In genomic region chr12:113148381-113149035, GRCm38 (mm10) we compare ENCODE assay signal across 9 mouse cellular contexts. TPM values are rescaled to one million over a fixed set of nuclear protein-coding genes. Genes with fewer than 3 reads are reported as not detected.
DNase-seq lines count a peak whose midpoint lies in the region; ATAC-seq and TF ChIP-seq lines count a peak whose summit lies in the region.
"Had no signal": no experiment of that assay in that cellular context is flagged by ENCODE, and none has a peak within 500 bp of the region (broad histone marks: within the 10 kb centered on the region; RNA-seq: fewer than 3 reads in every experiment).

No protein-coding gene starts in this region.

- peak; percentile 47 for DNase-seq in kidney, postnatal 14 days
- no peak for DNase-seq in kidney, adult 11 months
- peak; percentile 83 for DNase-seq in ZHBTc4 (ENCODE audit: low read depth, low spot score)
- no peak for DNase-seq in thymus, adult 18-20 months

- peaks cover 15% of the 10 kb centered on the region for H3K79me2 ChIP-seq in myocyte (ENCODE audit: control insufficient read depth, insufficient read depth)

- peak; percentile 45 for TF ChIP-seq POLR2A in myocyte (IDR thresholded peaks at IDR 0.05; ENCODE audit: insufficient read length, low read depth)

- H3K4me1 ChIP-seq in intestine, postnatal 0 days (replicated peaks; ENCODE audit: control insufficient read depth, insufficient read depth, low read length) = peaks cover 20% of the 10 kb centered on the region
- H3K4me1 ChIP-seq in forebrain, embryonic 12.5 days = peaks cover 32% of the 10 kb centered on the region

- H3K27me3 ChIP-seq in intestine, postnatal 0 days (replicated peaks; ENCODE audit: control insufficient read depth, insufficient read depth, low read length) = peaks cover 9% of the 10 kb centered on the region
- no peaks in the 10 kb centered on the region for H3K27me3 ChIP-seq in myocyte (ENCODE audit: control insufficient read depth, insufficient read depth, insufficient read length)
- peaks cover 64% of the 10 kb centered on the region for H3K27me3 ChIP-seq in forebrain, embryonic 12.5 days

- no peak overlapping the region for H3K9ac ChIP-seq in intestine, postnatal 0 days (ENCODE audit: low read depth, low read length)
- no peak overlapping the region for H3K9ac ChIP-seq in forebrain, embryonic 12.5 days
- H3K9ac ChIP-seq: limb, embryonic 12.5 days had no signal

- H3K4me3 ChIP-seq in intestine, postnatal 0 days (ENCODE audit: low read depth, low read length) = no peak overlapping the region
- no peak overlapping the region for H3K4me3 ChIP-seq in myocyte
- H3K4me3 ChIP-seq in forebrain, embryonic 12.5 days (replicated peaks) = no peak overlapping the region
- H3K4me3 ChIP-seq: limb, embryonic 12.5 days had no signal

- H3K4me2 ChIP-seq in intestine, postnatal 0 days (replicated peaks; ENCODE audit: low read depth) = no peak overlapping the region; the same call in 1 of the 2 replicates
- peak overlapping the region; percentile 81 for H3K4me2 ChIP-seq in myocyte (ENCODE audit: low read depth)
- no peak overlapping the region for H3K4me2 ChIP-seq in forebrain, embryonic 12.5 days
- H3K4me2 ChIP-seq: limb, embryonic 12.5 days had no signal

- H3K27ac ChIP-seq in intestine, postnatal 0 days (ENCODE audit: low read depth, low read length) = 0 out of 2 replicates have a peak overlapping the region, but pooled peaks have one; percentile 50
- no peak overlapping the region for H3K27ac ChIP-seq in forebrain, embryonic 12.5 days
- H3K27ac ChIP-seq: limb, embryonic 12.5 days had no signal

- H3K9me3 ChIP-seq in intestine, postnatal 0 days (ENCODE audit: control insufficient read depth) = no peaks in the 10 kb centered on the region
- H3K9me3 ChIP-seq in forebrain, embryonic 12.5 days = no peaks in the 10 kb centered on the region
- H3K9me3 ChIP-seq: limb, embryonic 12.5 days had no signal

- peak; percentile 31 for ATAC-seq in intestine, postnatal 0 days
- ATAC-seq in forebrain, embryonic 12.5 days (ENCODE audit: low FRiP score) = no peak
- ATAC-seq in cerebellum, adult (ENCODE audit: insufficient number of reproducible peaks, low FRiP score, low TSS enrichment) = no peak

- peak; percentile 76 for TF ChIP-seq CTCF in intestine, postnatal 0 days (IDR thresholded peaks at IDR 0.05; ENCODE audit: low read depth)

- WGBS in intestine, postnatal 0 days = 36% methylated on average over 16 of the region's 16 CpGs
- 38% methylated on average over 15 of the region's 16 CpGs for WGBS in forebrain, embryonic 12.5 days

- peaks cover 7% of the 10 kb centered on the region; the same call in 1 of the 2 replicates for H3K36me3 ChIP-seq in intestine, postnatal 0 days (ENCODE audit: control insufficient read depth, insufficient read depth)
- H3K36me3 ChIP-seq in myocyte (ENCODE audit: control insufficient read depth, insufficient read depth) = peaks cover 21% of the 10 kb centered on the region
- H3K36me3 ChIP-seq in forebrain, embryonic 12.5 days (replicated peaks) = peaks cover 25% of the 10 kb centered on the region
- H3K36me3 ChIP-seq: limb, embryonic 12.5 days had no signal

- H3ac ChIP-seq in myocyte (ENCODE audit: control insufficient read depth, insufficient read length) = no peak overlapping the region

TF ChIP-seq in myocyte, 11 proteins besides CTCF, POLR2A, EP300 and RAD21:
- TF ChIP-seq MYOG (IDR thresholded peaks at IDR 0.05; ENCODE audit: control insufficient read depth in 1 of 3, insufficient read depth in 1 of 3, insufficient read length in 2 of 3, low read depth in 2 of 3) (peak in 1 of 3 experiments; percentile 36), REST (IDR thresholded peaks at IDR 0.05; ENCODE audit: insufficient read depth, insufficient read length) (no peak), TCF12 (IDR thresholded peaks at IDR 0.05; ENCODE audit: insufficient read depth, poor library complexity, severe bottlenecking) (no peak), POLR2AphosphoS2 (IDR thresholded peaks at IDR 0.05; ENCODE audit: insufficient read length, low read depth) (peak; percentile 27)
TF ChIP-seq in myocyte: peak in this region for 2.

RNA-seq across cellular contexts. Expression of gene Crip1, which starts 2.4 kb away (rescaled TPM):
- 1,918 and 1,992 TPM in 2 replicates for polyA plus RNA-seq in intestine, postnatal 0 days (2015; fragmentation: Nextera tagmentation; extraction: Ambion mirVana)
- 1,677 TPM for polyA plus RNA-seq in myocyte (2012; fragmentation: generic; extraction: Trizol)
- 48.5 and 62.0 TPM in 2 replicates for polyA plus RNA-seq in forebrain, embryonic 12.5 days (2016; fragmentation: Nextera tagmentation; extraction: Ambion mirVana)

RNA-seq across cellular contexts. Expression of gene Tedc1, which starts 7.7 kb away (rescaled TPM):
- 5.5 and 6.8 TPM in 2 replicates for polyA plus RNA-seq in intestine, postnatal 0 days (2015; fragmentation: Nextera tagmentation; extraction: Ambion mirVana)
- 6.6 TPM for polyA plus RNA-seq in myocyte (2012; fragmentation: generic; extraction: Trizol)
- 48.3 and 49.6 TPM in 2 replicates for polyA plus RNA-seq in forebrain, embryonic 12.5 days (2016; fragmentation: Nextera tagmentation; extraction: Ambion mirVana)

RNA-seq across cellular contexts. Expression of gene Crip2, which starts 8.5 kb away (rescaled TPM):
- polyA plus RNA-seq in intestine, postnatal 0 days (2015; fragmentation: Nextera tagmentation; extraction: Ambion mirVana) = 90.4 and 96.8 TPM in 2 replicates
- polyA plus RNA-seq in myocyte (2012; fragmentation: generic; extraction: Trizol) = 1,146 TPM
- polyA plus RNA-seq in forebrain, embryonic 12.5 days (2016; fragmentation: Nextera tagmentation; extraction: Ambion mirVana) = 223 and 227 TPM in 2 replicates

RNA-seq across cellular contexts. Expression of gene Tmem121, which starts 37.2 kb away (rescaled TPM):
- polyA plus RNA-seq in intestine, postnatal 0 days (2015; fragmentation: Nextera tagmentation; extraction: Ambion mirVana) = 3.4 and 3.5 TPM in 2 replicates
- polyA plus RNA-seq in myocyte (2012; fragmentation: generic; extraction: Trizol) = 4.1 TPM
- 21.6 and 21.9 TPM in 2 replicates for polyA plus RNA-seq in forebrain, embryonic 12.5 days (2016; fragmentation: Nextera tagmentation; extraction: Ambion mirVana)

RNA-seq across cellular contexts. Expression of gene Mta1, which starts 50.4 kb away (rescaled TPM):
- polyA plus RNA-seq in intestine, postnatal 0 days (2015; fragmentation: Nextera tagmentation; extraction: Ambion mirVana) = 4.9 and 5.6 TPM in 2 replicates
- 101 TPM for polyA plus RNA-seq in myocyte (2012; fragmentation: generic; extraction: Trizol)
- 22.2 and 22.7 TPM in 2 replicates for polyA plus RNA-seq in forebrain, embryonic 12.5 days (2016; fragmentation: Nextera tagmentation; extraction: Ambion mirVana)

Comparison
In these comparisons a context has a peak if more than half of its experiments do, and no peak if none do; other contexts are left out.
1. DNase-seq: peak in kidney, postnatal 14 days (single experiment) and ZHBTc4 (single experiment); none in kidney, adult 11 months (single experiment) and thymus, adult 18-20 months (0 of 2).
2. RNA of gene Crip1, which starts 2.4 kb away (polyA plus RNA-seq): 1,918 to 1,992 TPM in intestine, postnatal 0 days and 1,677 TPM in myocyte (single experiment); 48.5 to 62.0 TPM in forebrain, embryonic 12.5 days; every median in the first group is over 10 times any median in the second.